Mouse (Mus musculus) testis, adult 2 months (tissue): ENCODE measurements around the gene Calr4.

Experiments
- CTCF ChIP-seq: fragments of 200-500 bp; IDR thresholded peaks from 2 replicates; pipeline ENCODE4 v1.5.1; 2012; ENCODE audit warnings: low read depth, mild to moderate bottlenecking, inconsistent platforms, low read length, moderate library complexity; ENCODE audit not compliant: control insufficient read depth, insufficient read depth, insufficient replicate concordance
- POLR2A ChIP-seq: fragments of 200-500 bp; IDR thresholded peaks from 2 replicates; pipeline ENCODE4 v1.6.1; 2012; ENCODE audit warnings: low read depth, mild to moderate bottlenecking, inconsistent platforms, low read length, moderate library complexity; ENCODE audit not compliant: control insufficient read depth

- TF ChIP-seq POLR2A (no peak), CTCF (no peak)
These were observed 40.4 kb upstream of the Calr4 start for GRCm38 (mm10) chr4:109193886-109194285.
